Mouse (Mus musculus): Measurements from ENCODE around the gene Osm.

Gene Osm

GRCm38 (mm10) chr11:4215061-4215460, 21.2 kb upstream of the Osm start:
- no peak for DNase-seq (ENCODE audit: low read depth, low spot score)

- DNase-seq (ENCODE audit: low read depth, low spot score): no peak
Measured at GRCm38 (mm10) chr11:4216248-4217000, 19.8 kb upstream of the Osm start.

- no peak for DNase-seq (ENCODE audit: low read depth, low spot score)
Measured at GRCm38 (mm10) chr11:4217914-4218629, 18.1 kb upstream of the Osm start, which contains the start of gene Castor1. Gene Castor1, plus strand, starts transcription at chr11:4218225.

GRCm38 (mm10) chr11:4218637-4219036, 17.6 kb upstream of the Osm start:
- DNase-seq (ENCODE audit: low read depth, low spot score): no peak

DNA sequence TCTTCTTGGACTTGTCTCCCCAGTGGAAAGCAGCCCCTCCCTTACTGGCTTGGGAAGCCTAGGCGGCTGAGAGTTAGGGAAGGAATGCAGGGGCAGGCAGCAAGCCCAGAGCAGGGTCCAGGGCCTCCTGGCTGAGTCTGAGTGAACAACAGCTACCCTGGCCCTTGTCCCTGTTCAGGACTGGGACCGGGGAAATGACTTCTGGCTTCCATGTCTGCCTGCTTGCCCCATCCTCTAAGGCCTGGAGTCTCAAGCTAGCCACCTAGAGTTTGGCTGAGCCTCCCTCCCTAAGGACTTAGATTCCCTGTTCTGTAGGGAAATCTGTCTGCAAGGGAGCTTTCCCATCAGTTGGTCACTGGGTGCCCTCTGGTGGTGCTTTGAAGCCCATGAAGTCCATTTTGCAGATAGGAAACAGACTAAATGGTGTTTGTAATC, 16.9 kb upstream of the Osm start:
- peak; percentile 73 for DNase-seq (ENCODE audit: low read depth, low spot score)

DNA sequence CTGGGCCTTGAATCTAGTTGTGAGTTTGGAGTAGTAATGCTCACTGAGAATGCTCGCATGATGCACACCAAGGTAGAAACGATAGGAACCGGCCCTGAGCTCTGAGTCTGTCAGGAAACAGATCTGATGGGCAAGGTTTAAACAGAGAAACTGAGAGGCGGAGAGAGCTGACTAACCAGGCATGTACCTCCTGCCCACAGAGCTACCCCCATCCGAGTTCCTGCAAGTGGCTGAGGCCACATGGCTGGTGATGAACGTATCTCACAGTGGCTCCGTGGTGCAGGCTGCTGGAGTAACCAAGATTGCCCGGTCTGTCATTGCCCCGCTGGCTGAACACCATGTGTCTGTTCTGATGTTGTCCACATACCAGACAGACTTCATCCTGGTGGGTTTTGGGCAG, 16.3 kb upstream of the Osm start:
- DNase-seq (ENCODE audit: low read depth, low spot score): no peak

DNA sequence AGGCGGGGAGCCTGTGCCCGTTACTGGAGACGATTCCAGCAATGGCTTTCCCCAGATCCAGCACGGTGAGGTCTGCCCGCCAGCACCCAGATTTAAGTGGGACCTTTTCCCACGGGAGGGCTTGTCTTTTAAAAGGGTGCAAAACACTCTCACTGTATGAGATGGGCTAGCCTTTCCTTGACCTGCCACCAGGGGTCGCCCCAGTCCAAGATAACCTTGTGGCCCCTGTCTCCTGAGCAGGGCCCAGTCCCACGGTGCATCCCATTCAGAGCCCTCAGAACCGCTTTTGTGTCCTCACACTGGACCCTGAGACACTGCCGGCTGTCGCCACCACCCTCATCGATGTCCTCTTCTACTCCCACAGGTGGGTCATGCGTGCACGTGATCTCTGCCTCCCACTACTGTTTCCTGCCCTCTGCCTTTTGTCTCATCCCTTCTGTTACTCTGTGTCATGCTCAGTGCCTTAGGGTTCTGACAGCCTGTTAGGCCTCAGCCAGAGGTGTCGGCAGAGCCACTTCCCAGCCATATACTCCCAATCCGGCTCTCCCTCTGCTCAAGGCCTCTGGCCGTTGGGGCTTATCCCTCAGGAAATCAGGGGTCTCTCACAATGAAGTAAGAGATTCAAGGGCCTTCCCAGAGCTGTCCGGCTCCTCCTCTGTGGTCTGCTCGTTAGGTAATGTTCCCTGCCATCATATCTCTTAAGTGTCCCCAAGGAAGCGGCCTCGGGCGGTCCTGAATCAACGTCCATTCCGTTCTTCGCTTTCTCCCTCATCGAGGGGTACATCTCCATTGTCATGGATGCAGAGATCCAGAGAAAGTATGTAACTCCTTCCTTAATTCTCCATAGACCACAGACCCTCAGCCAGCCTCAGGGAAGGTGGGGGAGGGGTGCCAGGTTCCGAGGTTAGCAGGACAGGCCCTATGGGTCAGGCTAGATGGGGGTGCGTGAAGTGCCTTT, 15.5 kb upstream of the Osm start:
- DNase-seq (ENCODE audit: low read depth, low spot score): no peak

- no peak for DNase-seq (ENCODE audit: low read depth, low spot score)
Measured at GRCm38 (mm10) chr11:4222046-4222950, 13.9 kb upstream of the Osm start.

DNA sequence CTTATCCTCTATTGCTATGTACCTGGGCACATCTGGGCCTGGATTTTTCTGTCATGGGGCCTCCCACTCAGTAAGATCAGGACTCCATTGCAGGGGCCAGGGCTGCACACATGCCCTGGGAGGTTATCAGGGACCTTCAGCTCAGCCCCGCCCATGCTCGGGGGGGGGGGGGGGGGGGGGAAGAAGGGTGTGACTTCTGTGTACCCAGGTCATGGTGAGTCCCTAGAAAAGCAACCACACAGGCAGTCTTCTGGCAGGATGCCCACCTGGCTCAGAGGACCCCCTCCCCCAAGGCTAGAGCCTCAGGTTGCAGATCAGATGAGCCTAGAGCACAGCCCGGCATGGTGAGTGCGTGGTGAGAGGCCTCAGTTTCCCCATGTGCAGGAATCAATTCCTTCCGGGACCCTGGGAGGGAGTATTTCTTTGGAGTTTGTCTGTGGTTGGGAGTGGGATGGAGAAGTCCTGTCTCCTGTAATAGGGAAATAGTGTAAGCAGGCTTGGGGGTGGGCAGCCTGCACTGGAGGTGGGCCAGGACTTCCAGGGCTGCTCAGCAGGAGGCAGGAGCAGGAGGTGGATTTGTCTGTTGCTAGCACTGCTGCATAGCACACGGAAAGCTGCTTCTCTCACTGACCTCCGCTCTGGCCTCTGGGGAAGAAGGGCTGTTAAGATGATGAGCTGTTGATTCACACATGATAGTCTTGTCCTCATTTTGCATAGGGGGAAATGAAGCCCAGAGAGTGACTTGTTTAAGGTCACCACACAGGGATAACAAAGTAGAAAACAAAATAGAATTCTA, 12.6 kb upstream of the Osm start:
- DNase-seq (ENCODE audit: low read depth, low spot score): no peak

GRCm38 (mm10) chr11:4224223-4224622, 12.0 kb upstream of the Osm start:
- DNase-seq (ENCODE audit: low read depth, low spot score): no peak

DNA sequence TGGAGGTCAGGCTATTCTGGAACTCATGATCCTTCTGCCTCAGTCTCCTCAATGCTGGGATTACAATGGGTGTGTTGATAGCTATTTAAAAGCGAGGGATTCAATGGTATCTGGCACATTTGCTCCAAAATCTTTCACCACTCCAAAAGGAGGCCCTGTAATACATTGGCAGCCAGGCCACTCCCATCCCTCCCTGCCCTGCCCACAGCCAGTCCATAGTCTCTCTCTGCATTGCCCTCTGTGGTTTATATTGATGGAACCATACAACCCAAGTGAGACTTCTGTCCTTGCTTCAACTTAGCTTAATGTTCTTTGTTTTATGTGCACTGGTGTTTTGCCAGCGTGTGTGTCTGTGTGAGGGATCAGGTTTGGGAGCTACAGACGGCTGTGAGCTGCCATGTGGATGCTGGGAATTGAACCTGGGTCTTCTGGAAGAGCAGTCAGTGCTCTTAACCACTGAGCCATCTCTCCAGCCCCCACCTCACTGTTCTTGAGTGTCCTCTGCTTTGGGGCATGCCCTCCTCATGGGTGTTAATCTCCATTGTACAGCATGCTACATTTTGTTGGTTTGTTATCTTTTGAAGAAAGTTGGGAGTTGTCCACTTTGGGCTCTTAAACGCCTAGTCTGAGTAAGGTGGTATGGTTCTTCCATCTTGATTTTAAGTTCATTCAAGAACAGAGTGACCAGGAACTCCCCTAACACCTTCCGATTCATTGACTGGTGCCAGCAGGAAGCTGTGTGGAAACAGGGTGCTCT, 9.5 kb upstream of the Osm start:
- DNase-seq (ENCODE audit: low read depth, low spot score): no peak

DNA sequence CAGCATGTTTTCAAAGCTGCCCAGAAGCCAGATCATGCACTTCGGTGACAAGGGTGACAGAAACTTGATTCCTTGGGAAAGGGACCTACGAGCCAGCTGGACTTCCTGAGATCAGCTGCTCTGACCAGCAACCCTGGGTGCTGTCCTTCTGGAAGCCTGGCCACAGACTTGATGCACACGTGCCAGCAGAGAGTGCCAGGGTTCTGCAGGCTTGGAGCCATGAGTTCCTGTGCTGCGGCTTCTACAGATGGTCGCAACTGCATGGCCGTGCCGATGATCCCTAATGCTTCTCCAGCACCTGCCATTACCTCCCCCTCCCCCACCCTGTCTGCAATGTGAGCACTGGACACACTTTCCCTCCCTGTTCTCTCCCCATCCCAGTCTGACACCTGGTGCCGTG, 7.8 kb upstream of the Osm start:
- DNase-seq (ENCODE audit: low read depth, low spot score): no peak

- DNase-seq (ENCODE audit: low read depth, low spot score): no peak
Measured at GRCm38 (mm10) chr11:4229841-4230240, 6.4 kb upstream of the Osm start.

- no peak for DNase-seq (ENCODE audit: low read depth, low spot score)
Measured at GRCm38 (mm10) chr11:4231435-4231834, 4.8 kb upstream of the Osm start.

GRCm38 (mm10) chr11:4232644-4233043, 3.6 kb upstream of the Osm start:
- no peak for DNase-seq (ENCODE audit: low read depth, low spot score)

DNA sequence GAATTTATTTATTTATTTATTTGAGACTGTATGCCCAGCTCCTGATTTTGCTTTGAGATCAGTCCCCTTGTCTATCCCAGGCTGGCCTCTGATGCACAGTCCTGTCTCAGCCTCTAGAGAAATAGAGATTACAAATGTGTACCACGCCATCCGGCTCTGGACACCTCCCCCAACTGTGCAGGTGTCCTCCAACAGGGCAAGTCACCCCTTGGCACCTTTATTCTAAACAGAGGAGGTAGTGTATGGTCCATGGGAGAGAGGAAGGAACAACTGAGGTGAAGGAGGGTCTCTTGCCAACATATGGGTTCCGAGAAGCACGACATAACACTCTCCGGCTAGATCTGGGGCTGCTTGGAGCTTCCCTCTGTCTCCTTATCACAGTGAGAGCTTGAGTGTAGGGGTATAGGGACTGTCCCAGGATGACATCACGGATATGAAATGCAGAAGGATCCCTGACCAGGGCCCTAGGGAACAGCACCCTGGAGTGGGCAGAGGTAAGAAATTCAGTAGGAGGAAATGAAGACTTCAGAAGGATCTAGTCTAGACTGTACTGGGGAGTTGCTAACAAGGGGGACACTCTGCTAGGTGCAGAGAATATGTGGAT, 1.1 kb upstream of the Osm start:
- DNase-seq (ENCODE audit: low read depth, low spot score): no peak

DNA sequence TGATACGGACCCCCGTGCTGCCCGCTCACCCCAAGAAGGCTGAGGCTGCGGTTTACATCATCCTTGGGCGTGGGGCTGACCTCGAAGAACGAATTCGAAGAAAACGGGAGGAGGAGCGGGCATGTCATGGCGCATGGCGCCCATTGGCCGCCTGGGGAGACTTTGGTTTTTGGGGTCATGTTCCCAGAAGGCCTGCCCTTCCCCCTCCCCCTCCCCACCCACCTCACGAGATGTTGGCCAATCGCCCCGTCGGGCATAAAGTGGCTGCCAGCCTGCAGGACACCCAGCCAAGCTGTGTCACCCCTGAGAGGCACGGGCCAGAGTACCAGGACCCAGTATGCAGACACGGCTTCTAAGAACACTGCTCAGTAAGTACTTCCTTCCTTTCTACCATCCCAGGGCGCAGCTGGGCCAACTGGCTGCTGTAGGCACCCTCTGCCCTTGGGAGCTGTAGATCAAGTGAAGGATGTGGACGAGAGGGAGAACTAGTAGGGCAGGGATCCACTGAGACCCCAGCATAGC, 387 bp downstream of the Osm start:
- no peak for DNase-seq (ENCODE audit: low read depth, low spot score)

GRCm38 (mm10) chr11:4237389-4237912, 1.2 kb downstream of the Osm start:
- DNase-seq (ENCODE audit: low read depth, low spot score): no peak
